Mouse (Mus musculus) C2C12 (cell line): Measurements from ENCODE around the gene Rab7.

Experiments used
- CTCF ChIP-seq: IDR thresholded peaks from one replicate; pipeline ENCODE4 v1.5.1; 2011; ENCODE audit not compliant: control insufficient read depth, insufficient read depth, insufficient read length
- USF1 ChIP-seq: IDR thresholded peaks from one replicate; pipeline ENCODE4 v1.6.1; 2011; ENCODE audit warnings: low read depth, mild to moderate bottlenecking, control low read depth, moderate library complexity

GRCm38 (mm10) chr6:88047853-88048252 lies 2.8 kb upstream of the Rab7 start:
- TF ChIP-seq CTCF (no peak), USF1 (no peak)
